Mouse (Mus musculus) heart, adult 9 months (tissue): ENCODE measurements around the gene 1700018B08Rik.

Source experiments
- DNase-seq, 2 experiments: peaks; one replicate each; pipeline ENCODE4 v3.0.0; 2022; ENCODE audit warnings: low spot score in 2 of 2

The 1700018B08Rik gene

DNA sequence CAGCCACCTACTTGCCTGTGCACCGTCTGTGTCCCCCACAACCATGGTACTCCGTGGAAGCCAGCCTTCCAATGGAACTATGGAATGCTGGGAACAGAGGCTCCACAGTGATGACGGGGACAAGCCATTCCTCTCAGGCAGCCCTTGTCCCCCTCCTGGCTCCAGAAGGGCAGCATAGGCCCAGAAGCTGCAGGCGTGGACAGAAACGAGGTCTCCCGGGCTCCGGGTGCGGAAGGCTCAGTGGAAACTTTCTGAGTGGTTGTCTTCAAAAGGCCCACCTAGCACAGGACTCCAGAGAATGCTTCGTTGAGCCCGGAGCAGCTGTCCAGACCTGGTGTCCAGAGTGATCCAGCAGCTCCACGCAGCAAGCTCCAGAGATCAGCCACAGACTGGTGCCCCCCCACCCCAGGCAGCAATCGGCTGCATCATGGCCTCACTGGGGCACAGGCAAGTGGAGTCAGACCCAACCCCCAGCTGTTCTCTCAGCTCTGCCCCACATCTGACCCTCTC is at the start of gene 1700018B08Rik:
Gene 1700018B08Rik (minus strand): TSS at position 45 of the 510 bp plus-strand sequence.
- DNase-seq, result no peak

GRCm38 (mm10) chr8:121593293-121593692 is 49.2 kb upstream of the 1700018B08Rik start:
- no peak for DNase-seq

GRCm38 (mm10) chr8:121591178-121592066 is 47.3 kb upstream of the 1700018B08Rik start:
- DNase-seq, result peak in 1 of 2 experiments; percentile 63

GRCm38 (mm10) chr8:121590203-121591177 is 46.4 kb upstream of the 1700018B08Rik start, which contains the start of gene Map1lc3b:
TSS of gene Map1lc3b (plus strand) at chr8:121590361.
- peak; percentile 95 to 96 for DNase-seq

DNA sequence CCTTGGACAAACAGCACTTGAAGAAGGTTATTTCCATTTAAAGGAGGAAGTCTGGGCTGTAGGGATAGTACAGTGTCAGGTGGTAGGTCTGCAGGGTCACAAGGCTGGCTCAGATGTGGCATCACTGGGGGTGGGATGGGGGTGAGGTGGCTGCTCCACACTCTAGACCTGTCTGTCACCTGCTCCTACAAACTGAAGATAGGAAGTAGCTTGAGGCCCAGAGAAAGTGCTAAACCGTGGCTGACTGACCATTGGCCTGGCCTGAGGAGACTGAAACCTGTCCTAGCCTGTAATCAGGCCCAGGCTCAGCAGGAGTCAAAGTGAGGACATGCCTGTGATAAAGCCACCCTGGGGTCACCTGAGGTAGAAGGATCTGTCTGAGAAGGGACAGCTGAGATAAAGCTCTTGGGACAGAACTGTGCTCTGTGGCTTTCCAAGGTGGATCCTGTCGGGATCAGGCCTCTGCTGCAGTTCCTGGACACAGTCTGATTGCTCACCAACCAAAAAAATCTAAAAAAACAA is 45.1 kb upstream of the 1700018B08Rik start:
- DNase-seq, result no peak

GRCm38 (mm10) chr8:121588750-121589149 is 44.6 kb upstream of the 1700018B08Rik start:
- DNase-seq, result no peak

- peak; percentile 99 to 100 for DNase-seq
Observed at GRCm38 (mm10) chr8:121585159-121585825, 41.2 kb upstream of the 1700018B08Rik start.

DNA sequence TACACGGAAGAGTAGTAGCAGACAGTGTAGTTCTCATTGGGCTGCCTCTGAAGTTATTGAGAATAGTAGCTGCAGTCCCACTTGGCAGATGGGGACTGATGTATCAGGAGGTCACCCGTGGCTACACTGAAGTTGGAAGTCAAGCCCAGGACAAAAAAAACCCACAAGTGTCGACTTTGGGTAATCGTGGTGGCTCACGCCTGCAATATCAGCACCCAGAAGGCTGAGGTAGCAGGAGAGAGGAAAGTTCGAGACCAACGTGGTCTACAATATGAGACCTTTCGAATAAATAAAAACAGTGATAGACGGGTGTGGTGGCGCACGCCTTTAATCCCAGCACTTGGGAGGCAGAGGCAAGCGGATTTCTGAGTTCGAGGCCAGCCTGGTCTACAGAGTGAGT is 40.6 kb upstream of the 1700018B08Rik start:
- no peak for DNase-seq

DNA sequence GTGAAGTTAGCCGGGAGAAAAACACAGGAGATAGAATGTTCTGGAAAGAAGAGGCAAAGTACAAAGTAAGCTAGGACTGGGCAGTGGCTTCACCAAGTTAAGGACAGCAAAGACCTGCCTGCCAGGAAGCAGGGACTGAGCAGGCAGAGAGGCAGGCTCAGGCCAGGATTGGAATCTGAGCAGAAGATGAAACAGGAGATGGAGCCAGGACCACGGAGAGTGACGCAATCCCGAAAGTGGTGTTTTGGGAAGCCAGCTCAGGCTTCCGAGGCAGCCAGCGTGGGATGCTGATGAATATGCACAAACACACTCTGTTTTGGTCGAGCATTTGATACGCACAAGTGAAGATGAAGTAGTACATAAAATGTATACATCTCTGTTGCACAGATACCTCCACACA is 39.5 kb upstream of the 1700018B08Rik start:
- DNase-seq, result no peak

DNA sequence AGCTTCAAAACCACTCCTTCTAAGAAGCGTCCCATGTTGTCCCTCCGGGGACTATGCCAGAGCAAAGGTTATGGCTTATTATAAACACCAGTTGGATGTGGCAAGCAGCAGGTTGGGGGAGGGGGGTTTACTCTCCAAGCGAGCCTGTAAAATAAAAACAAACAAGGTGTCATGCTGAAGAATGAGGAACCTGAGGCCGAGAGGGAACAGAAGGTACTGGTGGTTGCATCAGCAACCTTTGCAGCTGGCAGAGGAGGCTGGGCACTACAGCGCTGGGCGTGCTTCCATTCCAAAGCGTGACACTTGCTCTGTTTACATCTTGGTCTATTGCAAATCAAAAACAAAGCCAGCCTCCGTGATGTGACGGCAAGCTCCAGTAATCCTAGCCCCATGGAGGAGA is 36.3 kb upstream of the 1700018B08Rik start:
- DNase-seq, result no peak

GRCm38 (mm10) chr8:121578676-121579451 is 34.7 kb upstream of the 1700018B08Rik start, which contains the start of gene Fbxo31:
TSS of gene Fbxo31 (minus strand) at chr8:121578806.
- peak; percentile 89 to 94 for DNase-seq

GRCm38 (mm10) chr8:121577751-121578675 is 33.9 kb upstream of the 1700018B08Rik start:
- no peak for DNase-seq

- no peak for DNase-seq
Observed at GRCm38 (mm10) chr8:121575661-121576060, 31.5 kb upstream of the 1700018B08Rik start.

DNA sequence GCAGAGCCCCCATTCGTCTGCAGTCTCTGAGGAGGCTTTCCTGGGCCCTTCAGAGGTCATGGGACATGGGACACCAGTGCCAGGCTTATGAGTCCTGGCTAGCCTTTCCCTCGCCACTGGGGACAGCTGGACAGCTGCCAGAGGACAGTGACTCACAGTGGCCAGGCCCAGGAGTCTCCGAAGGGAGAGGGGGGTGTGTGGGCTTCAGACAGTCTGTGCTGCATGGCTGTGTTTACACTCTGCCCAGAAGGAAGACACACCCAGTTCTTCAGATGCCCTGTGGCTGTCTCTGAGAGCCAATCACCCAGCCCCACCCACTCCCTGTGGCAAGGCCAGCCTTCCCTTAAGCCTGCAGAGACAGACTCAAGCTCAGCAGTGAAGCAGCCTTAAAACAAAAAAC is 29.2 kb upstream of the 1700018B08Rik start:
- DNase-seq, result peak; percentile 61 to 74

- no peak for DNase-seq
Observed at GRCm38 (mm10) chr8:121572121-121572520, 28.0 kb upstream of the 1700018B08Rik start.

GRCm38 (mm10) chr8:121570801-121571200 is 26.7 kb upstream of the 1700018B08Rik start:
- DNase-seq, result no peak

DNA sequence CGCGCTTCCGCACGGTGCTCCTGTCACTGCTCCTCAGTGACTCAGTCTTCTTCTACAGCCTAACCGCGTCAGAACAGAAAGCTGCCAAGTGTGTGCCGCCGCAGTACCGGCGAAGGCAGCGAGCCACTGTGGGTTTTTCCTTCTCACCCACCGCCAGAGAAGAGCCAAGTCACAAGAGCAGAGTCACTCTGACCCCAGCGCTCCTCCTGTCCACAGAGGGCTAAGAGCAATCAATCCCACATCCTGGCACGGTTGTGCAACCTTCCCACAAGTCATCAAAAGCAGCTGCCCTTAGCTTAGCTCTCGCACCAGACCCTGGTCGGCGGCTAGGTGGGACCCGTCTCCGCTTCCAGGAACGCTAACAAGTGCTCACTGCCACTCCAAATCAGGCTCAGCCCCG is 26.2 kb upstream of the 1700018B08Rik start:
- DNase-seq, result no peak

DNA sequence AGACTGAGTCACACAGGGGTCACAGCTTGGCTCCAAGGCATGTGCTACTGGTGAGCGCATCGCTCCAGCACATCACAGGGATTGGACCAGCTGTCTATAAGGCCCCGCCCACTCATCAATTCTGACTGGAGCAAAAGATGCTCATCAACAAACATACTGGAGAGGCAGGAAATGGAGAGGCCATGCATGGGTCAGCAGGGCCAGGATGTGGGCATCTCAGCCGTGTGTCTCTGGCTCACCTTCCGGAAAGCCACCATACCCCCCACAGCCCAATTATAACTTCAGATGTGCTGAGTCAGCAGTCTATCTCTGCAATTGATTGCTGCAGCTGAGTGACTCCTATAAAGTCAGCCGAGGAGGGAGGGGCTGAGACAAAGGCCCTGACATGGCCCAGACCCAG is 24.2 kb upstream of the 1700018B08Rik start:
- DNase-seq, result no peak

DNA sequence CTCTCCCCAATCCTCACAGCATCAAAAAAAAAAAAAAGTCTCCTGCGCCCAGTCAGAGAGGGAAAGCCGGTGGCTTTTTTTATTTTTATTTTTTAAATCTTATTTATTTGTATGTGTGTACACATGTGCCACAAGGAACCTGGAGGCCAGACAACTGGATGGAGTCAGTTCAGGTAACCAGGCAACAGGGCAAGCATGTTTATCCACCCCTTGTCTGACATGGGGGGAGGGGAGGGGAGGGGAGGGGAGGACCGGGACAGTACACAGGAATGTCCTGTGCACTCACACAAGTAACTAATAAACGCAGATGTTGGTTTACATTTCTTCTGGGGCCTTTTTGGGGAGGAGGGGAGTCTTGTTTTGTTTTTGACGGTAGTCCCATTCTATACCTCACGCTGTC is 19.6 kb upstream of the 1700018B08Rik start:
- no peak for DNase-seq
